Mouse (Mus musculus) megakaryocyte, adult 5-6 weeks (primary cell): ENCODE measurements around the gene Siglec1. TPM values are rescaled to one million over a fixed set of nuclear protein-coding genes. Genes with fewer than 3 reads are reported as not detected.
"Not testable (repeated sequence)": the region's sequence is repeated elsewhere in the genome, so short reads cannot be mapped to it uniquely, and the experiment has no call there.

ENCODE experiments used
- ATAC-seq: 2 replicates; pipeline ENCODE4 v1.8.0; 2016; ENCODE audit warnings: mild to moderate bottlenecking, inconsistent platforms; ENCODE audit not compliant: poor library complexity, severe bottlenecking
- total RNA-seq, 2 experiments: library from RNA; stranded (forward) in 1 of 2; stranded (reverse) in 1 of 2; fragments of 153-499, 151-499 nt in 1 of 2; fragments of 221-1000, 200-1000 nt in 1 of 2; gene quantifications; 2 replicates each; pipeline versions ENCODE4 v1.2.3 to v1.2.4; 2015 to 2017

Gene Siglec1
- total RNA-seq (2015) = 2.3 and 4.2 TPM in 2 replicates
- total RNA-seq (2017) = 1.1 and 1.5 TPM in 2 replicates

DNA sequence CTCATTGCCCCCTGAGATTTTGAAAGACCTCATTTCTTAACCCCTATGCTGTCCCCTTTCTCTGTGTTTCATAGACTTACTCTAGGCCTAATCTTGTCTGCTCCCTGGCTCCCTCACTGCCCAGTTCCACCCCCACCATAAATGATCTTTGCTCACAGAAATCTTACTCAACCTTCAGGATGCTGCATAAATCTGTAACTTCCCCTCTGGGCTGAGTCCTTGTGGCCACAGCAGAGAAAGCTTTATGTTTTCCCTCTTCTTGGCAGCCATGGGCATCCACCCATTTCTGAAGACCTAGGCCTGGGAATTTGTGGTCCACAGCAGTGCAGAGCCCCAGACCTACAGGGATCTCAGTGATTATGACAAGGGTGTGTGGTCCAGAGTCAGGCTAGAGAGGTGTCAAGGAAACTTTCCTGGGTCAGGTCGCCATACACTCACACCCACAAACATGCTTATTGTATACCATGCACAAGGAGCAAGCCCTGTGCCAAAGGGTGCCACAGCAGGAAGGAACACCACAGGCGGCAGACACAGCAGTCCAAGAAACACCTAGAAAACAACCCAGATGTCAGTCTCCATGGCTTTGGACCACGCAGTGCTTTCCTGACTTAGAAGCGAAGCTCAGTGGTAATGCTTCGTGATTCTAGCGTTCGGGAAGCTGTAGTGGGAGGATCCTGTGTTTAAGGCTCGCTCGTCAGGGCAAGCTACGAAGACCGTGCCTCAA is at the start of gene Siglec1:
Gene Siglec1, minus strand, starts transcription at position 99 of the 724 bp plus-strand sequence.
- peak; percentile 59 for ATAC-seq

- peak; percentile 33; the same call in 1 of the 2 replicates for ATAC-seq
These were observed 49.1 kb upstream of the Siglec1 start for GRCm38 (mm10) chr2:131135521-131136139.

GRCm38 (mm10) chr2:131134826-131135400 is 48.3 kb upstream of the Siglec1 start:
- no peak for ATAC-seq

DNA sequence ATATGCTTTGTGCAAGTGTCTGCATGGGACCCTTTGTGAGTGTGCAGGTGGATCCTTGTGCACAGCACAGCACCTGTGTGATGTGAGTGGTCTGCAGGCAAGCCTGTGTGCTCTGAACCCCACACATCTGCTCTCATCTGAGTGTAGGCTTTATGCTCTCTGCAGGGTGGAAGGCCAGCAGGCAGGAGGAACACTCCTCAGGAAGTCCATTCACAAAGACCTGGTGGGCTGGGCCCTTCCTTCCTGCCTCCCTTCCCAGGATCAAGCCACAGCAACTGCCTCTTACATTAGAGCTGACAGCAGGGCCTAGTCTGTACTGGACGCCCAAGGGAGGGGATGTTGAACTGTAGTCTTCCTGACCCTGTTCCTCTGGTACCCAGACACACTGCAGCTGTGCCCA is 47.8 kb upstream of the Siglec1 start:
- ATAC-seq = no peak

- no peak for ATAC-seq
These were observed 46.5 kb upstream of the Siglec1 start, which contains the start of gene Gm11037 for GRCm38 (mm10) chr2:131132930-131133547. Gm11037 (plus strand) TSS chr2:131133497.

DNA sequence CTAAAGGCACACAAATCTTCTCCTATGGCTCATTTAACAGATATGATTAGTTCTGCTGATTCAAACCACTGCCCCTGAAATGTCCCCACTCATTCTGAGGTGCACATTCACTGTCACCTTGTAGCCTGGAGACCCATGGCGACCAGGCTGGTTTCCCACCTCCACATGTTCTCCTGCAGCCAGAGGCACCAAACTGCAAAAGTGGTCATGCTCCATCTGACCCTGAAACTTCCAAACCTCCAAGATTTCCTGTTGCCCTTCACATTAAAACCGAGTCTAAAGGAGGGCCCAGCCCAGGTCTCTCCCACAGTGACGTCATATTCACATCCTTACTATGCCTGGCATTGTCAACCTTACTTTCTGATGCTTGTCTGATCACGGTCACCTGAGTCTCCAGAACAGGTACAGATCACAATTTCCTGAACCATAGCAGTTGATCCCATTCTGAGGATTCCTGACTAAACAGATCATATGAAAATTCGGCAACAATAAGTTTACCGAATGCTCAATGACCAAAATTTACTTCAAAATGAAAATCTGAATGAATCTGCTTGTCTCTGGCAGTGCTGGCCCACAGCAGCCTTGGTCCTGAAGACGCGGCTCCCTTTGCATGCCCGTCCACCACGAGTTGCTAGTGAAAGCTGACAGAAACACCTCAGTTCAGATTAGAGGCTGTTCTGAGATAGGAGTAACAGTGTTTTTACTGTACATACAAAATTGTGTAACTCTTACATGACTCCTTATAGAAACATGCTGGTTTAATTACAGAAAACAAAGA is 45.7 kb upstream of the Siglec1 start:
- ATAC-seq = no peak

- no peak for ATAC-seq
These were observed 44.3 kb upstream of the Siglec1 start for GRCm38 (mm10) chr2:131130849-131131248.

DNA sequence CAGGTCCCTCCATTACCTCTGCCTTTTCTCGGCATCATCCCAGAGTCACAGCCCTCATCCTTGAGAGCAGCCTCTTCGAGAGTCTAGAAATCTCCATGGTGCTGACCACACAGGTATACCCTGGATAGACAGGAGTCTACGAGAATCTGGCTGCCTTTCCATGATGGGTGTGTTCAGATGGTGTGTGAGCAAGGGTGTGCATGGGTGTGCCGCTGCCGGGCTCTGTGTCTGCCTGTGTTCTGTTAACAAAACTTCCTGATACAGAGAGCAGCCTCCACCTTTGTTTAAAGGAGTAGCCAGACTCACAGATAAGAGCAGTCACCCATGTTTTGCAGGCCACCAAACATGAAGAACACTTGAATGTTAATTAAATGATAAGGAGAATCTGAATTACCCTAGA is 43.3 kb upstream of the Siglec1 start:
- ATAC-seq = no peak

GRCm38 (mm10) chr2:131128636-131129157 is 42.1 kb upstream of the Siglec1 start:
- ATAC-seq = no peak

DNA sequence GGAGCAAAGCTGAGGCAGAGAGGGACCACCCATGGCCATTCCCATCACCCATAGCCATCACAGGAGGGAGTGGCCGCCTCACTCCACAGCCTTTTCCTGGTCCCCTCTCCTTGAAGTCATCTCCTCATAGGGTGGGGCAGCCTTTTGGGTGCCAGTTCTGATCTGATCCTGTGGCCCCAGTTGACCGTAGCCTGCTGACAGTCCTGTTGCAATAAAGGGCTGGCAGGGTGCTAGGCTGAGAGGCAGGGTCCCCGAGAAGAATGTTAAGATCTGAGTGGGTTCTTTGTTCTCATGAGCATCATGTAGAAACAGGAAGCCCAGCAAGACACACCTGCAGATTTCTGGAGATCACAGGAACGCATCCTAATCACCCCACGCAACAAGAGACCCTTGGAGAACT is 41.6 kb upstream of the Siglec1 start:
- ATAC-seq = no peak

DNA sequence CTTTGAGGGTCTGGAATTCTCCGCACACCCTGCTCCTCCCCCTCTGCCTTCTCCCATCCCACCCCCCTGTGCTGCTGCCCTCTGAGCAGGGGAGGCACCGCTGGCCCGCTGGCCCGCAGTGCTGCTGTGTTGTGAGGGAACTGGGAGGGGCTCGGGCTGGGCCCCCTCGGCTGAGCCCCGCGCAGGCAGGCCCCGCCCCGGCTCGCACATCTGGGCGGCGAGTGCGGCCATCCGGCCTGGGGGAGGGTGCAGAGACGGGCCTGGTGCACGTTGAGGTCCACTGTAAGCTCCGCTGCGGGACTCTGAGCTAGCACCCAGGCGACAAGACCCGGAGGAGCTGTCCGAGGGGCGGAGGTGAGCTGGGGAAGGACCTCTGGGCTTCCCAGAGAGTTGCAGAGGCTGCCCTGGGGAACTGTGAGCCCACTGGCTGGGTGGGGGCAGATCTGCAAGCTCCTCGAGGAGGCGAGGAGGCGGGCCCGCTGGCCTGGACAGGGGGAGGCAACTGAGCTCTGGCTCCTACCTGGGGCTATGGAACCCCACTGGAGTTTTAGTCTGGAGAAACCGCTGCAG is 40.7 kb upstream of the Siglec1 start, which contains the start of gene Hspa12b:
Gene Hspa12b, plus strand, starts transcription at position 120 of the 570 bp plus-strand sequence.
- peak; percentile 43; the same call in 1 of the 2 replicates for ATAC-seq

GRCm38 (mm10) chr2:131125964-131126815 is 39.6 kb upstream of the Siglec1 start:
- no peak for ATAC-seq

- no peak for ATAC-seq
These were observed 38.8 kb upstream of the Siglec1 start for GRCm38 (mm10) chr2:131125157-131125963.

GRCm38 (mm10) chr2:131124166-131124565 is 37.6 kb upstream of the Siglec1 start:
- 0 out of 2 replicates have a peak, but pooled peaks have one; percentile 30 for ATAC-seq

- no peak for ATAC-seq
These were observed 32.5 kb upstream of the Siglec1 start for GRCm38 (mm10) chr2:131118968-131119574.

GRCm38 (mm10) chr2:131105989-131106388 is 19.4 kb upstream of the Siglec1 start:
- ATAC-seq = no peak

DNA sequence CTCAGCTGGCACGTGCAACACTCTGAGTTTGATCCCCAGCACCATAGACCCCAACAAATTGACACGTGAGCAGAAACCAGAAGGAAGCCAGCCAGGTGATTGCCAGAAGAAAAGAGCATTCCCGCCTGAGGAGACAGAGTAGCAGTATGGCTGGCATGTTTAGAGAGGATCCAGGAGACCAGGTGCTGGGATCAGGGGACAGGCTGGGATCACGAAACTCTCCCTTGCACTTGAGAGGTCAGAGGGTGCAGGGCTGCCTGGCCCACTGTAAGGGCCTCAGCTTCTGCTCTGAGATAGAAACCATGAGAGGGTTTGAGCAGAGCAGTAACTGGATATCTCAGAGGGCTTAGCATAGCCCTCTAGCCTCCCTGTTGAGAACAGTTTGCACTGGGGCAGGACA is 18.5 kb upstream of the Siglec1 start:
- ATAC-seq = not testable (repeated sequence)

DNA sequence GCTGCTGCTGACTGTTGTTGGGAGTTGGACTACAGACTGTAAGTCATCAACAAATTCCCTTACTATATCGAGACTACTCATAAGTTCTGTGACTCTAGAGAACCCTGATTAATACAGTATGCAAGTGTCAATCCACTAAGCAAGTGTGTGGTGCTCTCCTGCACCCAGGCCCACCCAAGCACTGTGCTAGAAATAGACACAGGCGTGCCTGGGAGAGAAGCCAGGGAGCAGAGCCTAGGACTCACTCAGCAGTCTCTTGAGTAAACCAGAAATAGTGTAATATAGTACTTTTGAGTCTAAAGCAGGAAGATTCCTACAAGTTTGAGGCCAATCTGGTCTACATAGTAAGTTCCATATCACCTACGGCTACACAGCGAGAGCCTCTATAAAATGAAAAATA is 17.5 kb upstream of the Siglec1 start:
- no peak for ATAC-seq
